Mouse (Mus musculus) heart, postnatal 4 days (tissue): ENCODE data around the gene Abcg5. TPM values are rescaled to one million over a fixed set of nuclear protein-coding genes. Genes with fewer than 3 reads are reported as not detected.

Experiments used
- DNase-seq: peaks from one replicate; pipeline ENCODE4 v3.0.0; 2021
- total RNA-seq, 2 experiments: library from RNA; stranded (reverse); gene quantifications; 2 replicates each; pipeline ENCODE4 v1.2.3; 2021

The Abcg5 gene
- not detected for total RNA-seq

DNA sequence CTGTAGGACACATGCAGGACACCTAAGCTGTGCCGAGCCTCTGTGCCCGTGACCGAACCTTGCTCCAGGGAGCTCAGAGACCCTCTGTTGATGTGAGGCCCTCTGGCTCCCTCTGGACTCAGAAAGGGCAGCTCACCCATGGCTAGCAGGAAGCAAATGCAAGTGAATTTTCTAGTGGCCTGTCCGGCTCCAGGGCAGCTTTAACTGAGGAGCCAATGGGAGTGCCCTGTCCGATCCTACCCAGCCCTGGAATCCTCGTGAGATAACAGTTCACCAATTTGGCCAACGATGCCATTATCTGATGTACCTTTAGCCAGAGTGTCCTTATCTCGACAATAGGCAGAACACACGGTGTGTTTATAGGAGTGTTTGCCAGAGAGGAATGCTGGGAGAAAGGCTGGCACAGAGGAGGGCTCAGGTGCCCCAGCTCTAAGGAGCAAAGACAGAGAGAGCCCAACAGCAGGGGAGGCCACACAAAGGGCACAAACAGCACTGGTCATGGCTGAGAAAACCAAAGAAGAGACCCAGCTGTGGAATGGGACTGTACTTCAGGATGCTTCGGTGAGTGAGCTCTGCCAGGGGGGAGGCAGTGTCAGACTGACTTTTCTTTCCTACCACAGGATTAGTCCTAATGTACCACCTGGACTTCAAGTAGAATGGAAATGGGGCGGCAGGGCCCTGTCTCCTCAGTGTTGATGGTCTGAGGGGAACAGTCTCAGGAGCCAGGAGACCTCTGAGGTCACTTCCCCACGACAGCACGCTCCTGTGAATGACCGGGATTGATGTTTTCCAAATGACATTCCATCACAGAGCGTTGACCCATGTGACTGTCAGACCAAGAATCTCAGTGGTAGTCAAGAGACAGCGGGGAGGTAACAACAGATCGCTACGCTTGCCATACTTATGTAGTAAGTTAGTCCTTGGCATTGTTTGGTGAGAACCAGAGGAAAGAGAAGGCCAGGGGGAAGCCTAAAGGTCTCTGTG lies at the start of gene Abcg5:
TSS of gene Abcg5 (minus strand) at position 278 of the 984 bp plus-strand sequence.
- no peak for DNase-seq

DNA sequence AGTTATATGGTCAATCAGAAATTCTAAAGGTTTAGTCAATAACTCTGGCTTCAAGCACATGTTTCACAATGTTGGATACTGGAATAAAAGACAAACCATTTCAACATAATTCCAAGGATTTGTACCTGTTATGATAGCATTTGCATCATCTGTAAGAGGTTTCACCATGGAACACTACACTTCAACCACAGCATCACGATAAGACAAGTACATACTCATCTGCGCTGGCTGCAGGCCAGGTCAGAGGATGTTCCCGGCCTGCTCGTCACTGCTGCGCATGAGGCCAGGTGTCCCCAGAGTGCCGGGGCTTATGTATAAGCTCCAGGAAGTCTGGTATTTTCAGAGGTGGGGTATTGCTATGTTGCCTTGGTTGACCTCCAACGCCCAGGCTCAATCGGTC lies 49.8 kb upstream of the Abcg5 start:
- no peak for DNase-seq

DNA sequence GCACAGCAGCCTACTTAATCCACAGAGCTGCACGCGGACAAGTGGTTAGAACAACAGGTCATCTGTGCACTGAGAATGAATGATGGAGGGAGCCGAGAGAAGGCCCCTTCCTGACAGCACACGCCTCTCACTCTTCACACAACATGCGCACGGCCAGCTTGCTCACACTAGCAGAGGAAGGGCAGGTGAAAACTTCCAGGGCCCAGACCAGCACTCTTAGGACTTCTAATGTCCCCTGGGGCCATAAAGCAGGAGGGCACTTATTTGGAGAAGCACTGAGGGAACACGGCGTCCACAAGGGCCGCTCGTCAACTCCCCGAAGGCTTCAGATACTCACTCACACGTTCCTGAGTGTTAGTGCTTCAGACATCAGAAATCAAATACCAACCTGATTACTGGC lies 48.5 kb upstream of the Abcg5 start:
- no peak for DNase-seq

DNA sequence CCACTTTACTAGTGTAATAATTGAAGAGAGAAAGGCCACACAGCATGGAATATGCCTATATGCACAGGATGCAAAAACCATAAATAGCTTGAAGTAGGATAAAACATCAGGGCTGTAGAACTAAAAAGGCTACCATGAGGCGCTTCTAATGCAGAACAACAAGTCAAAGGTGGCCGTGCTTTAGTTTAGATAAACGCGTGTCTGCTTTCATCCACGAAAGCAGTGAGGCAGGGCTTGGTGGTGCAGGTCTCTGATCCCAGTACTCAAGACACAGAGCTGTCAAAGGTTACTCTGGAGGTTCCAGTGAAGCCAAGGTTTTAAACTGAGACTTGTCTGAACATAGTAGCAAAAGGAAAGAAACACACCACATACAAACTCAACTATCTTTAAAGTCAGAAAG lies 46.3 kb upstream of the Abcg5 start:
- DNase-seq, result no peak

DNA sequence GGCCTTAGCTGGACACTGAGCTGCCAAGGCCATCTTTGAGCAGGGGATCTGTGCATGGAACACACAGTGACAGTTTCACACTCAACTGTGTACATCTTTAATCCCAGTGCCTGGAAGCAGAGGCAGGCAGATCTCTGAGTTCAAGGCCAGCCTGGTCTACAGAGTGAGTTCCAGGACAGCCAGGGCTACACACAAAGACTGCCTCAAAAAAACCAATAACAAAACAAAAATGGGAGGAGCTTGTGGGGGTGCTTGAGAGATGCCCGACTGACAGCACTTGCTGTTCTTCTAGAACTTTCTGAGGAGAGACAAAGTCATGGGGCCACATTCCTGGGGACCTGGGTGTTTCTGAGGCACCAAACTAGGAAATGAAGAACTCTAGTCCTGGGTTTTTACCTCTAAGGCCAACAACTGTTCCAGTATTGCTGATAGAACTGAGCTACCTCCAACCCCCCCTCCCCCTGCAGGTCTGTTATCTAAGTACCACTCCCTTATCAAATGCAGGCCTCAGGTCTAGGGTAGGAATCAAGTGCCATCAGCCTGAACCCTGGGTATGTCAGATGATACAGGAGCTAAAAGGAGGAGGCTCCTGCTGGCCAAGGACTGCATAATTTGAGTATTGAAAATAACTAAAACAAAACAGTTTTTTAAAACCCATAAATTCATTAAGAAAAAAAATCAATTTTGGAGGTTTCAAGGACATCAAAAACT lies 45.5 kb upstream of the Abcg5 start:
- DNase-seq, result no peak

DNA sequence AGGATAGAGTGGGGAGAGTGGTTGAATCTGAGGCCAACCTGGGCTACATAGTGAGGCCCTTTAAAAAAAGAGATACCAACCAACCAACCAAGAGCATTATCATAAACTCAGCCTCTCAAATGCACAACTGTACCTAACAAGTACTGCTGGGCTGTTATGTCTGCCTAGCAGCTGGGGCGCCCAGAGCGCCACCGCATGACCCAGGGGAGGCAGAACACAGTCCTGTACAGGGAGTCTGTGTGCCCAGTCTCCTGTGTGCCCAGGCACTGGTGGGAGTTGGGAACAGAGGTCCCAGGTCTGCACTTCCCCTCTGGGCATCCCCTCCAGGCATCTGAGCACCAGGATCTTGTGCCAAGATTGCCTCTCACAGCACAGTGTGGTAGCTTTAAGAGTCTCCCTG lies 42.4 kb upstream of the Abcg5 start:
- no peak for DNase-seq

DNA sequence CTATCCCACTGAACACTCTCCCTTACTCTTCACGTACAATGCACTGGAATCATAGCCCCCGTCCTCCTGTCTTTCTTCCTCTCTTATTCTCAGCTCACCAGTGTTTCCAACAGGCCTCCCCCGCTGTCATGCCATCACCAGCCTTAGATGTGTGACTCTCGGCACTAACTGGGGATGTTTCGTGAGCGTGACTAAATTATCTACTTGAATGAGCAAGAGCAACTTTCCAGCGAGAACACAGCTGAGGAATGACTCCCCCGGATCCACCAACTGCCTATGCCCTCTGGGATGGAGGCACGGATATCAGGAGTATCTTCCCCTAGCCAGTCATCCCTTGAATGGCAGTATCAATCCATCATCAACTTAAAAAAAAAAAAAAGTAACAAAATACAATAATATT lies 41.2 kb upstream of the Abcg5 start:
- DNase-seq, result no peak

DNA sequence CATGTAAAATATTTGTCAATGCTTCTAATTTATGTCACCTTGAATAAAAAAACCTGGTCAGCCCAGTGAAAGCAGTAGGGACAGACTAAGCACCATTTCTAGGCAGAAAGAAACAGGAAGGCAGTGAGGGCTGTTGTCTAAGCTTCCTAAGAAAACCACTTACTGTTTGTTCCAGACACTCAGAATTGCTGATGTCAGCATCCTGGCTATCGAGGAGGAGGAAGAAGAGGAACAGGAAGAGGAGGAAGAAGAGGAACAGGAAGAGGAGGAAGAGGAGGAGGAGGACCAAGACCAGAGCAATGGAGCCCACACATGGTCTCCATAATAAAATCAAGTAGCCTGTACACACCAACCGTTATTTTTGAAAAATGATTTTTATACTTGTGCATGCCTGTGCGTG lies 36.3 kb upstream of the Abcg5 start:
- no peak for DNase-seq

DNA sequence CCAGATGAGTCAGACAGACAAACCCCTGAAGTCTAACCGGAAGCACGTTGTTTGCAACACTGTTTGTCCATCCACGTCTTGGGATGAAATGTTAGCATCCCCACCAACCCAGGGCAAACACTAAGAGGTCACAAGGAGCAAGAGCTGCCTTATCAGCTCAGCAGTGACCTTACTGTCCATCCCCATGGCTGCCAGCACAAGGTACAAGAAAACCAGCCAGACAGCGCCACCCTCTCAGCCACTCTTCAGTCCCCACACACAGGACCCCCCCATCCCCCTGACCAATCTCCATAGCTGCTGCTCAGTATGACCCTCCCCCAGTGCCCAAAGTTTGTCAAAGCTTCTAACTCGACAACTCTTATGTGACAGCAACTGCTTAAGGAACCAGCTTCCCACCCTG lies 34.6 kb upstream of the Abcg5 start:
- no peak for DNase-seq

DNA sequence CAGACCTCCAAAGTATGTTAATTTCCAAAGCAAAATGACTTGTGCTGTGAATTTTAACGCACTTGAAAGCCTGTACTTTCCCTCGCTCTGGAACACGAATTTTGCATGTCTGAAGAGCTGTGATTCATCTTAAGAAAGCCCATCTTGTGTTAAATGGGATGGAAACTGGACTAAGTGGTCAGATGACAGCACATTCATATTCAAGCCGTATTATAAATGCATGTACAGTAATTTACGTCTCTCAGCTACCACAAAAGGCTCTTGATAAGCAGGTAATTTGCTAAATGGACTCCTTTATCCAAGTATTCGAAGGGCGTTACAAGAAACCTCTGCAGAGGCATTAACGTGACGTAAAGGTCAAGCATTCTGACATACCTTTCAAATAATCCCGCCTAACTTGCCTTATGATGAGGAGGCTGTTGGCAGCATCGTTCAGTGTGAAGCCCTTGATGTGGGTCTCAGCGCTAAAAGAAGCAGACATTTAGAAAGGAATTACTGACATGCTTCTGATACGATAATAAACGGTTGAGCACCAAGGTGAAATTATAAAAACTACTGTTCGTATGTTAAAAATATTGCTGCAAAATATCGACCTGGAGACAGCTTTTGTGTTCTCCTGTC lies 33.6 kb upstream of the Abcg5 start:
- no peak for DNase-seq

DNA sequence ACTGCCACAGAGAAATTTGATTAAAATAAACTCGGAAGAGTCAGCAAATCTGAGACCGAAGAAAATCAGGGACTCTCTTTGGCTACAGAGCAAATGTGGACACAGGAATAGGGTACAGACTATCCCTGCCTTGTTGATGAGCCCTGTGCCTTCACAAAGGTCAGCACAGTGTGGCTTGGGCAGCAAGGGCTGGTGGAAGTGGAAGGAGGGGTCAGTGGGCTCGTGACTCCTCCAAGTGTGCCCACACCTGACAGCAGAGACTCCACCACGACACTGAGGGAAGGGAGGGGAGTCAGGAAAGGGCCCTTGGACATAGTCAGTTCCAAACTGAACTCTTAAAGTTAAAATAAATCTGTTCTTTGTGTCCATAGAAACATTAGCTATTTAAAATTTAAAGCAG lies 32.1 kb upstream of the Abcg5 start:
- DNase-seq, result no peak

DNA sequence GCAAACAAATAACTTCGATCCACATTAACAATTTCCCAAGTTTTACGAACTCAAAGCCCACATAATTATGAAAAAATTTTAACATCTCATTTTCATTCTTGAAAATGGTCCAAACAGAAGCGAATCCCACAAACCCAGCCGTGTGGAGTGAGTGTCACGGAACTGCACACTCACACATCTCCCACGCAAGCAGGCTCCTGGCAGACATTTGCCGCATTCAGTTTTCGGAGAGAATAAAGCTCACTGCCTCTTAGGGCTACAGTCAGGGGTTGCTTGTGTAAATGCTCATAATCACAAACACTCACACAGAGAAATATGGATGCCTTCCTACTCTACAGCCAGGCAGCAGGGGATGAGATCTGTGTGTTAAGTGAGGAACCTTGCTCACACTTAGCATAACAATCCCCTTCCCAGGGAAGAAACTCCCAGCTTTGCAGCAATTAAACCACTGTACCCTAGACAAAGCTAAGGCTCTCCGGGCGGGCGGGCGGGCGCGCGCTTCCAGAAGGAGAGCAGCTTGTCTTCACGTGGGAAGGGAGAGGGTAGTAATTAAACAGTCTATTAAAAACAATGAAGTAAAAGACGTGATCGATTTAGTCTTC lies 30.9 kb upstream of the Abcg5 start:
- no peak for DNase-seq

DNA sequence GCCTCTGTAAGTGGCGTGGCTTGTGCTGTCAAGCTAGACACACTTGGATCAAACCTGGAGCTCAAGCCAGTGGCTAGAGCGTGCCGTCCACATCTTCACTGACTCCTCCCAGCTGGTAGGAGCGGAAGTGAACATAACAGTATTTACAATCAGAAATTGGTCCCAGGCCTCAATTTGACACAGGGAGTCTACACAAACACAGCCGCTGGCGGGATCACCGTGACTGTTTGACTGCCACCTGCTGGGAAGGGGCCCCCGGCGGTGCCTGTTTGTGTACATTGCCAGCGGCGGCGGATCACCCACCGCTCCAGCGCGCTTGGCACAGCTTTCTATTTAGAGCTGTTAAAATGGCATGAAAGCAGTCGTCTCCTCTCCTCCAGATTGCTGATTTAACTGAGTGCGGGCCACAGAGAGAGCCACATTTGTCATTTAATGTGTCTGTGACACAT lies 26.6 kb upstream of the Abcg5 start:
- no peak for DNase-seq

DNA sequence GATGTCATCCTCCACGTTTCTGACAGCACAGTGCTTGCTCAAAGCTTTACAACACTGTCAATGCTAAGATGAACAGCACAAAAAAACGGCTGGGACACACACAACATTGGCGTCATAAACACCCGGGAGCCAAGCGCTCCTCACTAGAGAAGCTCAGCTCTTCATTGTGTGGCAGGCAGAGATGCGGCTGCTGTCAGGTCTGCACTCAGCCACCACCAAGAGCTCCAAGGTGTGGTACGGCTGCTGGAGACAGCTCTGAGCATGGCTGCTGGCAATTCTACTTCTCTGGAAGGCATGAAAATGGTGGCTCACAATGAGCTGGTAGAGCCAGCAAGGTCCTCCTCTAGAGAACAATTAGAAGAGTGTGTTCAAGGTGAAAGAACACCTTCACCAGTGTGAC lies 26.0 kb upstream of the Abcg5 start:
- DNase-seq, result no peak

DNA sequence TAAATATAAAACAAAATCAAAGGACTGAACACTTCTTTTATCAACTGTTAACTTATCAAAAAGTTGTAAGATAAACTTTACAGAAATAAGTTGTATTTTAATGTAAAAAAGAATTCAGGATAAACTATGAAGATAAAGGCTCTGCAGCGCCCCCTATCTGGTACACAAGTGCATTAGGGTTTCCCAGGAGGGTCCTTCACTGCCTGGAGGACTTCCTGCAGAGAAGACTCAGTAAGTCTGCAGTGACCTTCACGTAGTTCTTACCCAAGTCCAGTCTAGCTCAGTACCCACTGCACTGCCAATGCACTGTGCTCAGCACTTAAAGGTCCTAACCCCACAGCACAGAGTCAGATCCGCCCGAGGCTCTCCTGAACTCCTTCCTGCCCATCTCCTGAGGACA lies 24.6 kb upstream of the Abcg5 start:
- no peak for DNase-seq

DNA sequence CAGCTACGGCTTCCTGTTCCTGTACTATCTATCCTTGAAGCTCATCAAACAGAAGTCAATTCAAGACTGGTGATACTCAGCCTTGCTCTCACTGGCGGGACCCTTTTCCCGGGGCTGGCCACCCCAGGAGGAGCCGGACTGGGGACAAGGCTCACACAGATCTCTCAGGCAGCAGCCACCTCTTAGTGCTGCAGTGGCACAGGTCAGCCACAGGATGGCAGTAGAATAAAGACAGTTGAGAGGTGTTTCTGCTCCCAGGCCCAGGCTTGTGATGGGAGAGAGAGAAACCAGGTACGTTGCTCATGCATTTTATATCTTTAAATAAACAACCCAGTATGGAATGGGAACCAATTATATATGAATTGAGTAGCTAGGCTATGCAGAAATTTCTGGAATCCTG lies 15.9 kb upstream of the Abcg5 start:
- DNase-seq, result peak; percentile 69

DNA sequence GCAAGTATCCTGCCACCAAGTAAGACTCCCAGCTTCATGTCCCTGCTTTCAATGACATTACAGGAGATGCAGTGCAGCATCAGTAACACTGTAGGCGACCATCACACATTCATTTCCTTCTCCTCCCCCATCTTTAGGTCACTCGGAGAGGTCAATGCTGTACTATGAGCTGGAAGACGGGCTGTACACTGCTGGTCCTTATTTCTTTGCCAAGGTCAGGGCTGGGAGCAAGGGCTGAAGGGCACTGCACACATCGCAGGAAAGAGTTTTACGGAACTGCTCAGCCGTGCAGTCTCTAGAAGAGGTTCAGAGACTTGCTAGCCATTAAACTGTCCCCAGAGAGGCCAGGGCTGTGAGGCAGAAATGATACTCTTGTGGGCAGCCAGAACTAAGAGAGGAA lies 13.7 kb upstream of the Abcg5 start:
- no peak for DNase-seq

DNA sequence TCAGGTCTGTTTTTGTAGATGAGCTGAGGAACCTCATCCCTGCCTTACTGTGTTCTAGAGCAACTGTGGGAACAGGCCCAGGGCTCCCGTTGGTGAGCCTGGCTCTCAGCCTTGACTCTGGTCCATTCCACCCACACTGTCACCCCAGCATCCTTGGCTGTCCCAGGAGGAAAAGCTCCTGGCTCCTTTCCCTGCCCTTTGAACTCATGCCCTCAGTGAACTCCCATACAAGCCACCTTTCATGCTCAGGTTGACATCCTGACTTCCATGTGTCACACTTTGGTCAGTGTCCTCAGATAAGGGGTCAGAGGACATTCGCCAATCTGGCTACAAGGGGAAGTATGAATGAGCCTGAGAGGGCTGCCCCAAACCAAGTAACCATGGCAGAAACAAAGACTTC lies 10.9 kb upstream of the Abcg5 start:
- no peak for DNase-seq

DNA sequence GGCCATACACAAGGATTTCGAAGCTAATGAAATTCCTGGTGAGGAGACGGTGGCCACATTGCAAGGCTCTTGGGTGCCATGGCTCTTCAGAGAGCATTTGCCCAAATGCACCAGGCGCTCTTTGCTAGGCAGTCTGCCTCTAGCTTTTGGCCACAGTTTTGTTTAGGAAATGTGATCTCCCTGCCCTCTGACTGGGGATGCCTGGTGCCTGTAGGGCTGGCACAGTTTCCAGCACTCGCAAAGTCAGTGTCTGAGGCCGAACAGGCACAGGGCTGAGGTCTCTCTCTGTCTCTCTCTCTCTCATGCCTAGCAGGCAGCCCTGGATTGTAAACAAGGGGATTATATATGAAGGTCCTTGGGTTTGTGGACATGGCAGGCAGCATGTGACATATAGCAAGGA lies 7.3 kb upstream of the Abcg5 start:
- DNase-seq, result no peak

DNA sequence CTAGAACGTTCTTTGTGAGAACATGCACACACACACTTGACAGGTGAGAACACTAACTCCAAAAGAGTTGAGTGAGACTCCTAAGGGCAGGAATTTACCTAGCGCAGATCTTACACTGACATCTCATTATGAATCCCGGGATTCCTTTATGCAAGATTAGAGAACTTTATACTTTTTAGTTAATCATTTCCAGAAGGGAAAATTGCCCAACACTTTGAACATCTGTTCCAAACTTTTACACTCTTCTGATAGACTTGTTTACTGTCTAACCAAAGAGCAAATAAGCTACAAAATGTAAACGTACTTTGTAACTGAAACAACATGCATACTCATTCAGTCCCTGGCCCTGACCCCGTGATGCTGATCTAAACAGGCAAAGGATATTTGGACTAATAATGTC lies 6.5 kb upstream of the Abcg5 start:
- DNase-seq, result no peak

DNA sequence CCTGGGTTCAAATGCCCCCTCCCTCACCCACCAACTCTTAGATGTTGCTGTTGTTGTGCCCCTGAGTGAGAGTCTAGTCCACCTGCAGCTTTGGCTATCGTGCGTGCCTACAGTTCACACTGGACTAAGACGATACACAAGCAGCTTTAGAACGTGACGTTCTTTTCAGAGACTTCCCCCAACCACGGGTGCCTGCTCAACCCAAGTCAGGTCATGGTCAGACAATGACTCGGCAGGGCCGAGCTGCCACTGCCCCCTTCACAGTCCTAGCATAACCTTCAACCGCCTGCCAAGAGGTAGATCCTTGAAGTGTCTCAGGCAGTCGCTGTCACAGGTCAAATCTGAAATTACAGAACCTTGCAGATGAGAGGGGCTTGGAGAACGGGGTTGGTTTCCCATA lies 6.0 kb upstream of the Abcg5 start:
- DNase-seq, result no peak

DNA sequence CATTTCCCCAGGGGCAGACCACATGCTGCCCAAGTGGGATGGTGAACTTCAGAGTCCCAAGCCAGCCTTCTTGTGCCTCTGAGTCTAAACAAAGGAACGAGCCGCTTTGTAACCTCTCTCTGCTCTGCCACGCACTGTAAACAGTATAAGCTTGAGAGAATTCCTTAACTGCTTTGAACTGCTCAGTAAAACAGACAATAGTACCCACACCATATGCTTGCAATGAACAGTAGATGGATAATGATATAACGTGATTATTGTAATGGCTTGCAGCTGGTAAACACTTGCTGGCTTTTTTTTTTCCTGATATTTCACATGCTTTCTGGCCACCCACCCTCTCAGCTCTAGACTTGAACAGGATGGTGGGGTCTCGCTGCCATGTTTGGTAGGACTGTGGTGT lies 5.2 kb upstream of the Abcg5 start:
- DNase-seq, result no peak

DNA sequence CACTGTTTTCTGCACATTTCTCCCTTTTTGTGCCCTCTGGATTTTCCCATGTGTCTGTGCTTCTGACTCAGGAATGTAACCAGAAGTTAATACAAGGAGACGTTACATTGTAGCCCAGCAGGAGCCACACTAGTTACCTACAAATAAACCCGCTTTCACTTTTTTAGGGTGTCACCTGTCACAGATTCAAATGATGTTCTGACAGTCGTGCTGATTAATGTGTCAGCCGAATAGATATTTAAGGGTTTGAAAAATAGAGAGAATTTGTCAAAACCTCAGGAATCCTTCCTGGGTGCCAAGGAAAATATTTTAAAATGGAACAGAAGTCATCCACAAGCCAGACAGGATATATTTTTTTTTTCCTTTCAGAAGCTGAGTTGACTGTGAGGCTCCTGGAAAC lies 2.5 kb upstream of the Abcg5 start:
- no peak for DNase-seq
